Mouse (Mus musculus): ENCODE measurements around the gene Zfp831. TPM values are rescaled to one million over a fixed set of nuclear protein-coding genes. Genes with fewer than 3 reads are reported as not detected.

Gene Zfp831
- 0.03 and 0.04 TPM in 2 replicates for polyA plus RNA-seq (2015; fragmentation: Nextera tagmentation; extraction: Ambion mirVana)

GRCm38 (mm10) chr2:174643448-174644144 is at the start of gene Zfp831:
Gene Zfp831, plus strand, starts transcription at chr2:174643534.
- Histone ChIP-seq H3K9me3 (no peaks in the 10 kb centered on the region), H3K36me3 (no peaks in the 10 kb centered on the region), H3K27me3 (replicated peaks) (no peaks in the 10 kb centered on the region), H3K4me2 (no peak within 1 kb of the TSS), H3K4me3 (replicated peaks) (no peak within 1 kb of the TSS), H3K4me1 (no peaks in the 10 kb centered on the region), H3K9ac (no peak within 1 kb of the TSS), H3K27ac (no peak within 1 kb of the TSS)
- 76% methylated on average over 18 of the region's 18 CpGs for WGBS
- peak; percentile 7; the same call in 1 of the 2 replicates for ATAC-seq (ENCODE audit: insufficient read depth, low FRiP score, low read depth)

- H3K4me3 ChIP-seq (replicated peaks) = no peak overlapping the region
- ATAC-seq (ENCODE audit: insufficient read depth, low FRiP score, low read depth) = no peak
- WGBS = 70% methylated on average over 9 of the region's 9 CpGs
Measured at GRCm38 (mm10) chr2:174594965-174595364, 48.4 kb upstream of the Zfp831 start.

GRCm38 (mm10) chr2:174595611-174596010 is 47.7 kb upstream of the Zfp831 start:
- Histone ChIP-seq H3K27ac (no peak overlapping the region), H3K4me2 (no peak overlapping the region), H3K4me1 (no peaks in the 10 kb centered on the region), H3K9me3 (no peaks in the 10 kb centered on the region), H3K9ac (no peak overlapping the region), H3K36me3 (no peaks in the 10 kb centered on the region), H3K4me3 (replicated peaks) (no peak overlapping the region), H3K27me3 (replicated peaks) (no peaks in the 10 kb centered on the region)
- 73% methylated on average over 2 of the region's 2 CpGs for WGBS
- ATAC-seq (ENCODE audit: insufficient read depth, low FRiP score, low read depth) = no peak

More at GRCm38 (mm10) chr2:174594965-174595364, 48.4 kb upstream of the Zfp831 start:
- Histone ChIP-seq H3K36me3 (no peaks in the 10 kb centered on the region), H3K9ac (no peak overlapping the region), H3K27me3 (replicated peaks) (no peaks in the 10 kb centered on the region), H3K4me2 (no peak overlapping the region), H3K9me3 (no peaks in the 10 kb centered on the region), H3K27ac (no peak overlapping the region), H3K4me1 (no peaks in the 10 kb centered on the region)

DNA sequence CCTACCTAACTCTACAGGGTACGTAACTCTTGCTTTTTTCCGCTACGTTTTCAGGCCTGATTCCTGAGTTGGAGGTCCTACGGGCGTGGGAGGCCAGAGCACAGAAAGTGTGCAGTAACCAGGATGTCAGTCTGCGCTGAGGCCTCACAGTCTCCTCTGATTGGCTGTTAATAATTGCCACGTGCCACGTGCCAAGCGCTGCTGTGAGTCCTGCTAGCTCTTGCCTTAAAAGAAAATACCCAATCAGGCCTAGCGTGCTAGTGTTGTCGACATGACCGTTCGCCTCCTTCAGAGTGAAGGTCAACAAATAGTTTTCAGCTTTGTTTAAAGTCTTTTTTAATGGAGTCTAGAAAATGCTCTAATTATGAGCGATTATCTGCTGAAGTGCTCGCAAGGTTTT is 46.9 kb upstream of the Zfp831 start:
- 83% methylated on average over 15 of the region's 15 CpGs for WGBS
- no peak for ATAC-seq (ENCODE audit: insufficient read depth, low FRiP score, low read depth)
- H3K9ac ChIP-seq = no peak overlapping the region
- no peak overlapping the region for H3K4me2 ChIP-seq
- H3K27ac ChIP-seq = no peak overlapping the region
- no peaks in the 10 kb centered on the region for H3K4me1 ChIP-seq
- H3K9me3 ChIP-seq = no peaks in the 10 kb centered on the region
- no peaks in the 10 kb centered on the region for H3K27me3 ChIP-seq (replicated peaks)
- no peaks in the 10 kb centered on the region for H3K36me3 ChIP-seq
- no peak overlapping the region for H3K4me3 ChIP-seq (replicated peaks)

DNA sequence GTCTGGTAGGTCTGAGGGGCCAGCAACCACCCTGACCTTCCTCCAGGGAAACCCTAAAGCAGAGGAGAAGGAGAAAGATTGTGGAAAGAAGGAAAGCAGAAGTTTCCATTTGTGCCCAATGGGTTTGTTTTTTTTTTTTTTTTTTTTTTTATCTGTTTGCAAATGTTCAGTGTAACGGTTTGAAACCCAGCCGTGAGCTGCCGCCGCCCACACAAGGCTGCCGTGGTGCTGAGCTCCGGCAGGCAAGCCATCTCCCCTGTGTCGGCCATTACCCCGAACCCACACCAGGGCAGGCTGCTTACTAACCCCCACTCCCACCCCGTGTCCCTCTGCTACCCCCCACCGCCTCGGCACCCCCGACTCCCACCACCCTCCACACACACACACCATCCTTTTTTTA is 44.9 kb upstream of the Zfp831 start:
- Histone ChIP-seq H3K9ac (no peak overlapping the region), H3K9me3 (no peaks in the 10 kb centered on the region), H3K4me3 (replicated peaks) (no peak overlapping the region), H3K27me3 (replicated peaks) (no peaks in the 10 kb centered on the region), H3K4me1 (no peaks in the 10 kb centered on the region), H3K4me2 (no peak overlapping the region), H3K27ac (no peak overlapping the region), H3K36me3 (no peaks in the 10 kb centered on the region)
- WGBS = 61% methylated on average over 12 of the region's 12 CpGs
- ATAC-seq (ENCODE audit: insufficient read depth, low FRiP score, low read depth) = no peak

DNA sequence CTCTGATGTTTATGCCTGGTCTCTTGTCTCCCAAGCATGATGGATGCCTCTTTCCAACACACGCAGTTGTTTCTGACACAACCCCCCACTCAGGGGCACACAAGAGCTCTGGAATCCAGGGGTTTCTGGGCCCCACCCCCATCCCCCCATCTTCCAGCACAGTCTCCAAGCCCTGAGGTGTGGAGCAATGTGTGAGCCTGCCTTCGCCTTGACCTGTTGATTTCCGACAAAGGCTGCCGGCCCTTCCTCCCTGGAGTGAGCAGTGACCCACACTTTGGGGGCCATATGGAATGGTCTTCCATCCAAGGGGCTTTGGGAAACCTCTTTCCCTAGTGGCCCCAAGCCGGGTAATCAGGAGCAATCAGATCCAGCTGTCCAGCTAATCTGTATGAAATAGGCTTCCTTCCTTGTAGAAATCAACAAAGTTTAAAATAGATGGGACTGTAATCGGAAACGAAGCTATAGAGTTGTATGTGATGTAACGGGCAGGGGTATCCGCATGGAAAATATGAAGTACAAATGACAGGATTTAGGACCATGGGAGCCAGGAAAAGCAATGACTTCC is 44.2 kb upstream of the Zfp831 start:
- Histone ChIP-seq H3K27me3 (replicated peaks) (no peaks in the 10 kb centered on the region), H3K4me3 (replicated peaks) (no peak overlapping the region), H3K36me3 (no peaks in the 10 kb centered on the region), H3K4me2 (no peak overlapping the region), H3K27ac (peak overlapping the region; percentile 16; the same call in 1 of the 2 replicates), H3K4me1 (no peaks in the 10 kb centered on the region), H3K9me3 (no peaks in the 10 kb centered on the region), H3K9ac (no peak overlapping the region)
- no peak for ATAC-seq (ENCODE audit: insufficient read depth, low FRiP score, low read depth)
- 63% methylated on average over 9 of the region's 9 CpGs for WGBS

DNA sequence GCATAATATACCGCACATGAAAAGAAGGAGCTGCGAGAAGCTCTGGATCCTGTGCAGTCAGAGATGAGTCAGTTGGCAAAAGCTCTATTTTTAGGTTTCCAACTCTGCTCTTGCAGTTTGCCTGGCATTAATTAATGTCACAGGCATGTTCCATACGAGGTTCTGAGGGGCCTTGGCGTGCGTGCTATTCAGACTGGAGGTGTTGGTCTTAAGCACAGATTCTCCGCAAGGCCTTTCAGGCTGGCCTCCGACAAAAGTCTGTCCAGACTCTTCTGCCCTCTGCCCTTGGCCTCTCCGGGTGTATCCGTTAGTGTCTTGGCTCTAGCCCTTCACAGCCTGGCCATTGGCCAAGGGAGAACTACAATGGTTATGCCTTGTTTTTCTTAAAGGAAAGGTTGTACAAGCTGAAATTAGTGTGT is 43.5 kb upstream of the Zfp831 start:
- Histone ChIP-seq H3K4me3 (replicated peaks) (no peak overlapping the region), H3K4me2 (no peak overlapping the region), H3K27ac (peak overlapping the region; percentile 35; the same call in 1 of the 2 replicates), H3K9ac (no peak overlapping the region), H3K4me1 (no peaks in the 10 kb centered on the region), H3K36me3 (no peaks in the 10 kb centered on the region), H3K9me3 (no peaks in the 10 kb centered on the region), H3K27me3 (replicated peaks) (no peaks in the 10 kb centered on the region)
- peak; percentile 28; the same call in 1 of the 2 replicates for ATAC-seq (ENCODE audit: insufficient read depth, low FRiP score, low read depth)
- 61% methylated on average over 9 of the region's 9 CpGs for WGBS

- Histone ChIP-seq H3K27ac (peak overlapping the region; percentile 37; the same call in 1 of the 2 replicates), H3K4me1 (no peaks in the 10 kb centered on the region)
- 49% methylated on average over 9 of the region's 9 CpGs for WGBS
Measured at GRCm38 (mm10) chr2:174601938-174602685, 41.2 kb upstream of the Zfp831 start.

GRCm38 (mm10) chr2:174603321-174603720 is 40.0 kb upstream of the Zfp831 start:
- no peaks in the 10 kb centered on the region for H3K4me1 ChIP-seq
- no peaks in the 10 kb centered on the region for H3K27me3 ChIP-seq (replicated peaks)
- no peak overlapping the region for H3K27ac ChIP-seq
- no peak overlapping the region for H3K9ac ChIP-seq
- H3K36me3 ChIP-seq = no peaks in the 10 kb centered on the region
- no peak overlapping the region for H3K4me2 ChIP-seq
- no peak for ATAC-seq (ENCODE audit: insufficient read depth, low FRiP score, low read depth)
- H3K9me3 ChIP-seq = no peaks in the 10 kb centered on the region
- 85% methylated on average over 7 of the region's 7 CpGs for WGBS
- no peak overlapping the region for H3K4me3 ChIP-seq (replicated peaks)

More at GRCm38 (mm10) chr2:174601938-174602685, 41.2 kb upstream of the Zfp831 start:
- peak; percentile 49; the same call in 1 of the 2 replicates for ATAC-seq (ENCODE audit: insufficient read depth, low FRiP score, low read depth)
- H3K9ac ChIP-seq = no peak overlapping the region
- H3K9me3 ChIP-seq = no peaks in the 10 kb centered on the region
- H3K4me2 ChIP-seq = no peak overlapping the region
- H3K36me3 ChIP-seq = no peaks in the 10 kb centered on the region
- H3K4me3 ChIP-seq (replicated peaks) = no peak overlapping the region
- no peaks in the 10 kb centered on the region for H3K27me3 ChIP-seq (replicated peaks)

DNA sequence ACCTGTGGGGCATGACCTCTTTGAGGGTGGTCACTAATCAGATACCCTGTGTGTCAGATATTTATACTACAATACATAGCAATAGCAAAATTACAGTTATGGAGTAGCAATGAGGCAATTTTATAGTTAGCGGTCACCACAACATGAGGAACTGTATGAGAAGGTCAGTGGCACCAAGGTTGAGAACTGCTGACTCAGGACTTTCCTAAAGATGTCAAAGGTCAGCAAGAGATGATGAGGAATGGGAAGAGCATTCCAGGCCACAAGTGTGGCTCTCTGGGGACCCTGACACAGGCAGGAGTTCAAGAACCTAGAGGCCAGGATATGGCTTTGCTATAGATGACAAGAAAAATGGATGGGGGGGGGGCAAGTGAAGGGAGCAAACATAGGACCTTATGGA is 38.3 kb upstream of the Zfp831 start:
- Histone ChIP-seq H3K36me3 (no peaks in the 10 kb centered on the region), H3K9me3 (no peaks in the 10 kb centered on the region), H3K9ac (no peak overlapping the region), H3K4me1 (no peaks in the 10 kb centered on the region), H3K27ac (no peak overlapping the region), H3K27me3 (replicated peaks) (no peaks in the 10 kb centered on the region), H3K4me3 (replicated peaks) (no peak overlapping the region), H3K4me2 (no peak overlapping the region)
- ATAC-seq (ENCODE audit: insufficient read depth, low FRiP score, low read depth) = no peak
- 88% methylated on average over 1 of the region's 1 CpGs for WGBS

GRCm38 (mm10) chr2:174605442-174606087 is 37.8 kb upstream of the Zfp831 start:
- H3K27ac ChIP-seq = no peak overlapping the region
- ATAC-seq (ENCODE audit: insufficient read depth, low FRiP score, low read depth) = no peak
- no peaks in the 10 kb centered on the region for H3K9me3 ChIP-seq
- no peak overlapping the region for H3K9ac ChIP-seq
- H3K4me3 ChIP-seq (replicated peaks) = no peak overlapping the region
- 78% methylated on average over 4 of the region's 4 CpGs for WGBS
- H3K4me2 ChIP-seq = no peak overlapping the region
- no peaks in the 10 kb centered on the region for H3K36me3 ChIP-seq
- H3K27me3 ChIP-seq (replicated peaks) = no peaks in the 10 kb centered on the region
- H3K4me1 ChIP-seq = no peaks in the 10 kb centered on the region
